Mouse (Mus musculus) thymus, postnatal 4 days (tissue): ENCODE measurements around the gene Chchd4.
"Not testable (repeated sequence)": the region's sequence is repeated elsewhere in the genome, so short reads cannot be mapped to it uniquely, and the experiment has no call there.

ENCODE experiments used
- DNase-seq: peaks from one replicate; pipeline ENCODE4 v3.0.0; 2021

Gene Chchd4

DNA sequence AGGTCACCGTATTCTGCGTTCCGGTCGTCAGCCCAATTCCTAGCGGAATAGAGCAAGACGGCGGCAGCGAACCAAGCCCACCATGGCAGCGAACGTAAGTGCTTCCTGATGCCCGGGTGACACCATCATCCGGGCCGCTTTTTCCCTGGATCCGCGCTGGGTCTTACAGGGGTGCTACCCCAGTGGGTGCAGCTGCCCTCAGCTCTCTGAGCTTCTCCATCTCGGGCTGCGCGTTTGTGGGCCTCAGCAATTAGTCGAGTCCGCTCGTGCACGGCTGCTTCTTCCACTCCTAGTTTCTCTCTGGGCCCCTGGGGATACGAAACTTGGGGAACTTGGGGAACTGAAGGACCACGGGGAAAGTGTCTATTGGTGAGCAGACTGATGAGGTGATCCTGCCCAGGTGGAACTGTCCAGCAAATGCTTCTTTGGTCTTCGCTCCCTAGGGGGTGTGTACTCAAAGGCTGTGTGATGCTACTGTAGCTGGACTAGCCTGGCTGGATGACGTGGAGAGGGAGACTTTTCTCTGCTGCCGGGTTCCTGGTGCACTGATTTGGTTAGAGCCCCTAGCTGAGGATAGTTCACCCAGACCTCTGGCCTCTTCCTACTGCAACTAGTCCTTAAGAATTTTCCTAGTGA is 577 bp upstream of the Chchd4 start:
- DNase-seq, result no peak

DNA sequence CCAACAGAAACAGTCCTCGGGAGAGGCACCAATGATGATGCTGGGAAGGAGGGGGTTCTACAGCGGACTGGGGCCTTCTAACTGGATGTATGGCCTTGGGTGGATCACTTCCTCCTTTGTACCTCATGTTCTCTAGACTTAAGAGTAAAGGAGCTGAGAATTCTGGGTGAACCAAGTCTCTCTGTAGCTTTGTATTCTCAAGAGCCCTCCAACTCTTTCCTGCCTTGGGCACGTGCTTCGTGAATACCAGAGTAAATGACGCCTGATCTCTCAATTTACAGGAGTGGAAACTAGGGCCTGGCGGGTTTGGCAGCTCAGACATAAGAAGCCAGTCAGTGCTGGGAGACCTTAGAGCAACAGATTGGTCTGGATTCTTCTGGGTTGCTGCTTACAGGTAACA is 1.0 kb downstream of the Chchd4 start:
- DNase-seq, result peak; percentile 17

DNA sequence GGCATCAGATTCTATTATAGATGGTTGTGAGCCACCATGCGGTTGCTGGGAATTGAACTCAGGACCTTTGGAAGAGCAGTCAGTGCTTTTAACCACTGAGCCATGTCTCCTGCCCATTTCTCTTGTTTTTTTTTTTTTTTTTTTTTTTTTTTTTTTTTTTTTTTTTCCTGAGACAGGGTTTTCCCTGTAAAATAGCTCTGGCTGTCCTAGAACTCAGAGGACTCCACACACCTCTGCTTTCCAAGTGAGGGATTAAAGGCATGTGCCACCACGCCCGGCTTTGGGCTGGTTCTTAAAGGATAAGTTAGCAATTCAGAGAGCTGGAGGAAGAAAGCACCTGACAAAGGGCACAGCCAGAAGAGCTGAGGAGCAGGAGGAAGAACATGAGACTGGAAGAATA is 1.9 kb downstream of the Chchd4 start:
- DNase-seq, result not testable (repeated sequence)

DNA sequence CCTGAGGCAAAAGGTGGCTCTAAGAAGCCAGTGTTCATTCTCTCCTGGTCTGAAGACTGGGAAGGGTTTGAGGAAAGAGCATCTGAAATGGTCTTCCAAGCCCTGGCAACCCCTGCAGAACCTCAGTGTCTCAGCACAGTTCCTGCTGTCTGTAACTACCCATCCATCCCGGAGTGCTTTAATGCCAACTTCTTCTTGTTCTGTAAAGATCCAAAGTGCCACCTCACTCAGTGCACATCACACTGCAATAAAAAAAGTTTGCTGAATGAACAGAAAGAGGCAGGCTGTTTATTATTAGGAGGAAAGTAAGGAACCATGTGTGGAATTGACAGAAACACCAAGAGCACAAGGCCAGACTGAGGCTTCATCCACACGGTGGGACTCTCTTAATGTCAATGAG is 2.6 kb downstream of the Chchd4 start:
- DNase-seq, result no peak

DNA sequence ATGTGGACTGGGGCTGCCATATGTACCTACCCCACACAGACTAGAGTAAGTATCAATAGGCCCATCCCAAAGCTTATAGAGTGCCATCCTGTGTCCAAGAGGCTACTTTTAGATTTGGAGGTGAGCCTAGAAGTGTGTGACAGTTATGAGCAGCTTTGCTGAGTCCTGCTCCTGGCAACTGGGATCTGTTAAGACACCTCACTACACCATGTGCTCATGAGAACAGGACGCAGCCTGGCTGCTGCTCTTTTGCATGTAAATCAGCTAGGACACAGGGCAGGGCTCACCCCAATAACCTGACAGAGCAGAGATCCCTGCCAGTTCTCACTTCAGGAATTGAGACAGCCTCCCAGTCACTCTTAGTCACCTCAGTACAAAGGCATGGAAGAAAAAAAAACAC is 6.2 kb downstream of the Chchd4 start:
- DNase-seq, result no peak

DNA sequence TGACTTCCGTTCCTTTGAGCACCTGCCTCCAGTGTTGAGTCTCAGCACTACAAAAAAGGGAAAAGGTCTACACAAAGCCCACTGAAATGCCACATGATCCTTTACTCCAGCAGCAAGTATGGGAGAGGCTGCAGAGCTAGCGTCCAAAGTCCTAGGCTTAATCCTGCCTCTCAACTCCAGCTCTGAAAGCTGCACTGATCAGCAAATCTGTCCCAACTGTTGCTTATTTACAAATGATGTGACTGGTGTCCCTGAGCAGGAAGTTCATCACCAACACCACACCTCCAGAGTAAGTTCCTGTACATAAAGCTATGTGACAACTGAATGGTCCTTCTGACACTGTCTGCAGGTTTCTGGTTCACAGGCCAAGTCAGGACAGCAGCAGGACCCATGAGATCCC is 7.6 kb downstream of the Chchd4 start:
- no peak for DNase-seq

DNA sequence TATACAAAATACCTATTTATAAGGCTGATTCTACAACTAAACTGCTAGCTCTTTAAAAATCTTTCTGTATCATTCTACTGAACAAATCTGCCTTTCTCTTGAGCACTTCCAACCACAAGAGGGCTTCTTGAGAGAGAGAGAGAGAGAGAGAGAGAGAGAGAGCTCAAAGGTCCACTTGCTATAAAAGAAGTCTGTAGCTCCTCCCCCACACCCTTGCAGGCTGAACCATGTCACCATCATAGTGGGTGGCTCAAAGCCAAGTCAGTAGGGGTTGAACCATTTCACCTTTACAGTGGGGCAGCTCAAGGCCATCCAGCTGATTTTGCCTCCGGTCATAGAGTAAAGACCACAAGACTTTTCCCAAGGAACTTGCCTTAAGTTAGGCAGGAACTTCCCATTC is 13.9 kb downstream of the Chchd4 start:
- DNase-seq, result no peak

DNA sequence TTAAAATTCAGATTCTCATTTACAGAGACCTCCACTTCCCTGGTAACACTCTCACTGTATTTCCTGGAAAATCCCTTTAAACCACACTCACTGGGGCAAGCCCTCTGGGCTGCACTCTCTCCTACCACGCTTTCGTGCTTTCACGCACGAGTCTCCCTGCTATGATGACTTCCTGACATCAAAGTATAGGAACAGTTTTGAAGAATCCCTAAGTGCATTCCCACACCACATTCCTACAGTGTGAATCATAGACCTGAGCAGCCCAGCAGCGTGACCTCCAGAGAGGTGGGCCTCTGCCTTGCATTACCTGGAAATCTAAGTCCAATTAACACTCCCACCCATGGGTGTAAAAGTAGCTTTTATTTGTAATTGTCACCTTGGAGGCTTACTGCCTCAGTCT is 18.8 kb downstream of the Chchd4 start:
- no peak for DNase-seq

DNA sequence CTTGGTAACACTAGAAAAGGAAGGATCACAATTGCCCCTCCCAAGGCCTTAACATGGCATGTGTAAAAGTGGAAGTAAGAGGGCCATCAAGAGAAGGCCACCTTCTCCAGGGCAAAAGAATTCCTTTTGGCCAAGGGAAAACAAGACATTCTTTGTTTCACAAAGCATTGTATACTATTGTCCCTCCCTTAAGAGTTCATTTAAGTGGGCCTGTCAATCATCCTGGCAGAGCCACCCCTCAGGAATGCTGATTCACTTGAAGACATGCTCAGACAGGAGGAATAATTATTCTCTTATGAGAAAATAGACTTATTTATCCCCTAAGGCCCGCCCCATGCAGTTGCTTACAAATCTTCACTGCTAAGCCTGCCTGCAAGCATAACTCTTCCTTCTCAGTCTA is 21.3 kb downstream of the Chchd4 start:
- DNase-seq, result no peak

DNA sequence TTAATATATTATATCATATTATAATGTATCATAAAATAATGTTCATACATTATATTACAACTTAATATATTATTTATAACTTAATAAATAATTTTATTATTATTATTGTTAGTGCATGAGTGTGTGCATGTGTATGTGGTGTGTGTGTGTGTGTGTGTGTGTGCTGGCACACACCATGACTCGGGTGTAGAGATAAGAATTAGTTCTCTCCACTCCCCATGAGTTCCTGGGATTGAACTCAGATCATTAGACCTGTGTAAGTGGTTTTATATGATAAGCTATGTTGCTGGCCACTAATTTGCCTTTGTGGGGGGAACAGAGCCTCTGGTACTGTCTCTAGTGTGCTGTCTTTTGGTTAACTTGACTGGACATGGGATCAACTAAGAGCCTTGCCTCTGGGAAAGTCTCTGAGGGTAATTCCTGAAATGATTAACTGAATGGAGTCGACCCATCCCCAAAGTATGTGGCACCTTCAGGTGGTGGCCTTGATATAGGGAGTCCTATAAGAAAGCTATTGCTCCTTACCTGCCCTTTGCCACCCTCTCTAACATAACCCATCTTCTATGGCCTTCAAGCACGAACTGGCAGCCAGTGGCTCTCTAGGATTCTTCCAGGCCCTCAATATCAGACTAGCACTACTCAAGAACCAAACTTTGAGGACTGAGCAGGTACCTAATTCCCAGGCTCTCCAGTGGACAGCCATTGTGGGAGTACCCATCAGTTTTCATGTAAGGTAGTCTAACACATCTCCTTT is 23.7 kb downstream of the Chchd4 start:
- DNase-seq, result no peak

DNA sequence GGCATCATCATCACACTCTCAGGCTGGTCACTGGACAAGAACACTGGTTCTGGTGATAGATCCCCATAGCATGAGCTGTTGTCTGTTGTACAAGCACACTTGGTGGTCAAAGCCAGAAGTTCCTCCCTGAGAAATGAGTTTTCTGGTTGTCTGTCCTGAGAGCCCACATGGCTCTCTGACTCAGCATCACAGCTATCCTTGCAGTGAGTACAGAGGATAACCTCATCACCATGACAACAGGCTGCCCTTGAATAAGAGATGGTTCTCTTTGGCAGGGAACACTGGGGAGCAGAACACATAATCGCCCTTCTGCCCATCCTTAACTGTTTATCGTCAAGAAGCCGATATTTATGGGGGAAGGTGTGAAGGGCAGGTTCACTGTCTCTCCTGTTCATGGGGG is 28.0 kb downstream of the Chchd4 start:
- DNase-seq, result no peak

DNA sequence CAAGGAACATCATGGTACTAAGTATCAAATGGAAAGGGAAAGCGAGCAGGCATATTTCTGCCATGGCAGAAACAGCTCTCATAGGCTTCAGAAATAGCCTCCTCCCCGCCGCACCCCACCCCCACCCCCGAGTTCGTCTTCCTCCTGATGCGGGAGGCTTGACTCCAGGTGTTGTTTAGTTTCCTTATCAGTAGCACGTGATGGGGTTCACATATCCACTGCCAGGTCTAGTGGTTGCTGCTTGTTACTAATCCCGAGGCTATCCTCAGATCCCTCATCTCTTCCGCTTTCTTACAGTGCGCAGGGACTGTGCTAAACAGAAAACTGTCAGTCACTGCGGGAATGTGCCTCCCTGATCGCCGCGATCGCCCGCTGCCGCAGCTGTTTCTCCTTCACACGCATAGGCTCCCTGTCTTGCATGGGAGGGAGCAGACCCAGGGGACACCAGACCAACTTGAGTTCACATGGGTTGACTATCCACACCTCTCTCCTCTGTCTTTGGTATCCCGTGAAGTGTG is 32.1 kb downstream of the Chchd4 start:
- peak; percentile 16 for DNase-seq

DNA sequence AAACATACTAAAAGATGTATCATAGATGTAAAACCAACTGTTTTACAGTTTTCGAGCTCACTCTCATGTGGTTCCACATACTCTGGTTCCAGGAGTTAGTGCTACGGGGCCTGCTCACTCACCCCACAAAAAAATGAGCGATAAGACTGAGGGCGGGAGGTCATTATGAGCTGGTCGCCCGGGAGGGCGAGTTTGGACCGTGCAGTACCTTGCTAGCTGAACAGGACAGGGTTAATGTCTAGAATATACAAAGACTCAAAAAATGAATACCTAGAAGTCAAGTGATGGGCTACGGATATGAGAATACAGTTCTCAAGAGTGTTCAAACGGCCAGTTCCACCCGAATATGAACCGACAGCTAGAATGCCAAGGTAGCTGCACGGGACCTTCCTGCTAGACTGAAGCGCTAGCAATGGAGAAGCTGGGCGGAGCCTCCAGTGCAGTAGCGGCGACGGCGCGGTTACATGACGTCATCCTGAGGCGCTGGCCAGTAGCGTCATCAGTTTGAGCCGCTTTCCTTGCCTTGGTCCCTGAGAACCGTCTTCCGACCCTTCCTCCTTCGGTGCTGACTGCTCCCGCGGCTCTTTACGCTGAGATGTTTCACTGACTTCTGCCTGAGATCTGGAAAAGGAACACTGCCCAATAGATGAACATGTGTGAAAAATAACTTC is 32.7 kb downstream of the Chchd4 start:
- DNase-seq, result peak; percentile 97

DNA sequence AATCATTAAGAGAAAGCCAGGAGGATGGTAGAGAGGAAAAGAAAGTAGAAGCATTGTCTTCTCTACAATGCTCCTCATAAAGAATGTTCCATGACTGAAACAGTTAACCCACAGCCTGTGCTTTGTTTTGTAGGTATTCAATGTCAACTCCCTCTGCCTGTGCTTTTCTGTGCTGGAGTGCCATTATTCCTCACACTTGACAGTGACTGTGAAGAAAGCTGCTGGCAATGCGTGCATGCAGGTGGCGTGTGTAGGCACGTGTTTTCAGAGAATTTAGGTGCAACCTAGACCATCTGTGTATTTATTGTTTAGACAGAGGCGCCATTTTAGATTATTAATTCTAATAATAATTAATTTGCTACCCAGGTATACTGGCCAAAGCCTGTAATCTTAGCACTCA is 49.2 kb downstream of the Chchd4 start:
- no peak for DNase-seq

DNA sequence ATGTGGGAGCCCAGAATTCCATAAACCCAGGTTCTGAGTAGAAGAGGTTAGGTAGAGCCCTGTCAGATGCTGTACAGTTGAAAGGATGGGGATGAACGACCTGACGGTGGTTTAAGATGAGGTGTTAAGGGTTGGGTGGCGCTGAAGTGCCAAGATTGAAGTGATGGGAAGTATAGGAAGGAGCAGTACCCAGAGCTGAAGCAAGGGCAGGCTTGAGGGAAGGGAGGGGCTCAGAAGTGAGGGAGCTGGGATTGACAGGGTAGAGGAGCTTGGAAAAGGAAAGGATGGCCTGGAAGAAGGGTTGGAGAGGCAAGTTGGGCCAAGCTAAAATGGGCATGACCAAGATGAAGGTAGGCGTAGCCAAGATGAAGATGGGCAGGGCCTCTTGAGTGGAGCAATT is 51.7 kb downstream of the Chchd4 start:
- no peak for DNase-seq

DNA sequence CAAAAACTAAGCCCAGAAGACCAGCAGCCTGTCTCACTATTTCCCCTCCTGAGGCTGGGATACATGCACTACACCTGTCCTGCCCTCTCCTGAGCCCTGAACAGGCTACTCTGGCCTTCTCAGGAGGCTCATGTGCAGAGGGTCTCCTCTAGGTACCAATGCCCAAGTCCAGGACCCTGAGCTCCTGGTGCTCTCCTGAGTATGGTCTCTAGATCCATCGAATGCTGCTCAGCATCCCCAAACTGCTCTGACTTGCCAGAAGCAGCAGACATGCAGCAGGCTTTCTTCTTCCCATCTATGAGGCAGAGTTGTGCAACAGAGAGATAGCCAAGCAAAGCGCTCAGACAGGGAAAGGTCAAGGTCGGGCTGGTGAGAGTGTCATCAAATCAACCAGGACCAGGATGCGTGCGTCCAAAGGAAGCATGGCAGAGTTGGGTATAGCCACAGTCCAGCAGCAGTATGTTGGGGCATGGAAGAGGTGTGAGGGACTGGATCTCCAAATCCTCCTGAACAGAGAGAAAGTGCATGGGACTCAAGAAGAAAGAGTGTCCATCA is 56.0 kb downstream of the Chchd4 start:
- DNase-seq, result no peak

DNA sequence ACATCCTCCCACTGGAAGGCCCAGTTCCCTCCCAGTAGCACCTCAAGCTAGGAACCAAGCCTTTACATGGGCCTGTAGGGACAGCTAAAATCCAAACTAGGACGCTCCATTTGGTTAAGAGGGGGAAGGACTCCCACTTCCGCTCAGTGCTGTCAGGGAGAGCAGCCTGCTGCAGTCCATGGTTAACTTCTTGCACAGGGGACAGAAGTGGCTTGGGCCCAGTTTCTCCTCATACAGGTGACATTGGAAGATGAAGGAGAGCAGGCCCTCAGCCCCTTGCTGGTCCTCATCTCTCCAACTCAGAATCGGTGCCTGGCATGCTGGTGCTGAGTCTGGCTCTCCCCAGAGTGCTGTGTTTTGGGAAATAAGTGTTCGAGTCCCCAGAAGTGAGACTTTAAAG is 57.2 kb downstream of the Chchd4 start:
- DNase-seq, result no peak

DNA sequence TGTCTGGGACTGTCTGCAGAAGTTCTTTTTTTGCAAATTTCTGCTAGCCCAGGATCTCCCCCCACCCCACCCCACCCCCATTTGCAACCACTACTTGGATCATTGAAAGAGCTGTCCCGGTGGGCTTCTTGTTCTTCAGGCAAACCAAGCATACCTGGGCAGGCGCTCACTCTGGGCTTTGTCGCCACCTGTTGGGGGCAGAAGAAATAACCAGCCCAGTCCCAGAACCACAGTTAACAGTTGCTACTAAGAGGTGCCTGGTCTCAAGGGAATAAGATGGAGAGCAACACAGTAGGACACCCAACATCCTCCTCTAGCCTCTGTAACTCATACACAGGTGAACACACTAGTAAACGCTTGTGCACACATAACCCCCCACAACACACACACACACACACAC is 58.5 kb downstream of the Chchd4 start:
- peak; percentile 72 for DNase-seq
